8 mouse cellular contexts compared by ENCODE assay signal in genomic region chr13:64153751-64154267, GRCm38 (mm10). TPM values are rescaled to one million over a fixed set of nuclear protein-coding genes. Genes with fewer than 3 reads are reported as not detected.
A peak's percentile ranks its signal among the peaks of the same experiment; 100 is the strongest.
DNase-seq lines count a peak whose midpoint lies in the region; ATAC-seq and TF ChIP-seq lines count a peak whose summit lies in the region.

No protein-coding gene starts in this region.

- H3K27me3 ChIP-seq in forebrain, embryonic 12.5 days: no peaks in the 10 kb centered on the region
- 0 out of 2 replicates have a peak, but pooled peaks cover 3% of the 10 kb centered on the region for H3K27me3 ChIP-seq in hindbrain, embryonic 13.5 days
- H3K27me3 ChIP-seq in liver, adult 2 months (ENCODE audit: control insufficient read depth, insufficient read depth, low read length): no peaks in the 10 kb centered on the region
- no peaks in the 10 kb centered on the region for H3K27me3 ChIP-seq in midbrain, postnatal 0 days (ENCODE audit: insufficient read depth, low read length)
- H3K27me3 ChIP-seq in testis, adult 2 months (ENCODE audit: control insufficient read depth, insufficient read depth, low read length): no peaks in the 10 kb centered on the region

- TF ChIP-seq CTCF in bone marrow macrophage, adult 2 months (IDR thresholded peaks at IDR 0.05; ENCODE audit: low read depth, low read length): no peak
- TF ChIP-seq CTCF in liver, adult 2 months (IDR thresholded peaks at IDR 0.05; ENCODE audit: low read depth, low read length): no peak
- no peak for TF ChIP-seq CTCF in midbrain, postnatal 0 days (IDR thresholded peaks at IDR 0.05)
- no peak for TF ChIP-seq CTCF in testis, adult 2 months (IDR thresholded peaks at IDR 0.05; ENCODE audit: control insufficient read depth, insufficient read depth, insufficient replicate concordance, low read depth, low read length)

- 0 out of 2 replicates have a peak, but pooled peaks cover 2% of the 10 kb centered on the region for H3K79me2 ChIP-seq in liver, adult 2 months (ENCODE audit: control insufficient read depth, insufficient read depth, low read length)

- peaks cover 9 to 12% of the 10 kb centered on the region in 2 experiments; a peak in 2 of 4 replicates for H3K4me1 ChIP-seq in ES-E14 (ENCODE audit: control insufficient read depth in 2 of 2, insufficient read depth in 2 of 2, low read length in 2 of 2, poor library complexity in 1 of 2)
- H3K4me1 ChIP-seq in bone marrow macrophage, adult 2 months (ENCODE audit: control insufficient read depth, insufficient read depth, low read length): peaks cover 16% of the 10 kb centered on the region
- H3K4me1 ChIP-seq in forebrain, embryonic 12.5 days: peaks cover 23% of the 10 kb centered on the region
- peaks cover 10% of the 10 kb centered on the region for H3K4me1 ChIP-seq in hindbrain, embryonic 13.5 days (replicated peaks)
- no peaks in the 10 kb centered on the region for H3K4me1 ChIP-seq in liver, adult 2 months (ENCODE audit: control insufficient read depth, insufficient read depth, low read length)
- no peaks in the 10 kb centered on the region for H3K4me1 ChIP-seq in midbrain, postnatal 0 days (ENCODE audit: insufficient read depth, low read length)
- peaks cover 4% of the 10 kb centered on the region for H3K4me1 ChIP-seq in testis, adult 2 months (ENCODE audit: control insufficient read depth, insufficient read depth, low read length)

- H3K4me3 ChIP-seq in ES-E14 (ENCODE audit: insufficient read depth in 1 of 2, low read depth in 1 of 2, low read length in 2 of 2, poor library complexity in 1 of 2, severe bottlenecking in 1 of 2): peak overlapping the region; percentile 32 to 53
- H3K4me3 ChIP-seq in bone marrow macrophage, adult 2 months (ENCODE audit: insufficient read depth, low read length): peak overlapping the region; percentile 54
- H3K4me3 ChIP-seq in forebrain, embryonic 12.5 days (replicated peaks): peak overlapping the region; percentile 95
- peak overlapping the region; percentile 86 for H3K4me3 ChIP-seq in hindbrain, embryonic 13.5 days
- peak overlapping the region; percentile 84 for H3K4me3 ChIP-seq in liver, adult 2 months (ENCODE audit: insufficient read depth, low read depth, low read length)
- peak overlapping the region; percentile 74 for H3K4me3 ChIP-seq in midbrain, postnatal 0 days (ENCODE audit: low read depth, low read length)
- H3K4me3 ChIP-seq in testis, adult 2 months (ENCODE audit: control insufficient read depth, low read depth, low read length): peak overlapping the region; percentile 99

- peak overlapping the region; percentile 57 for H3K9ac ChIP-seq in ES-E14 (ENCODE audit: insufficient read depth, low read depth, low read length, poor library complexity, severe bottlenecking)
- peak overlapping the region; percentile 36 for H3K9ac ChIP-seq in forebrain, embryonic 12.5 days
- peak overlapping the region; percentile 19; the same call in 1 of the 2 replicates for H3K9ac ChIP-seq in hindbrain, embryonic 13.5 days
- peak overlapping the region; percentile 1; the same call in 1 of the 2 replicates for H3K9ac ChIP-seq in liver, adult 2 months (ENCODE audit: low read depth, low read length)
- no peak overlapping the region for H3K9ac ChIP-seq in midbrain, postnatal 0 days (replicated peaks; ENCODE audit: low read length, poor library complexity, severe bottlenecking)

- in situ Hi-C loops in ES-E14 (cut with MboI; ENCODE audit: low sequenced_read_pairs in 2 of 2, unreplicated experiment in 2 of 2): no loop called here

- H3K4me2 ChIP-seq in forebrain, embryonic 12.5 days: peak overlapping the region; percentile 89
- H3K4me2 ChIP-seq in hindbrain, embryonic 13.5 days: peak overlapping the region; percentile 89
- H3K4me2 ChIP-seq in midbrain, postnatal 0 days (ENCODE audit: low read depth, low read length, poor library complexity, severe bottlenecking): peak overlapping the region; percentile 96

- no peak for TF ChIP-seq POLR2A in bone marrow macrophage, adult 2 months (IDR thresholded peaks at IDR 0.05; ENCODE audit: borderline replicate concordance, low read depth, low read length)
- TF ChIP-seq POLR2A in liver, adult 2 months (IDR thresholded peaks at IDR 0.05; ENCODE audit: extremely low read depth, insufficient read depth, low read length): no peak
- no peak; the same call in 1 of the 2 replicates for TF ChIP-seq POLR2A in testis, adult 2 months (IDR thresholded peaks at IDR 0.05; ENCODE audit: control insufficient read depth, low read depth, low read length)

- WGBS in forebrain, embryonic 12.5 days: 1% methylated on average over 18 of the region's 18 CpGs
- WGBS in hindbrain, embryonic 13.5 days: 1% methylated on average over 18 of the region's 18 CpGs
- 7% methylated on average over 18 of the region's 18 CpGs for WGBS in liver, adult 2 months
- under 1% methylated on average over 17 of the region's 18 CpGs for WGBS in midbrain, postnatal 0 days

- no peaks in the 10 kb centered on the region for H3K9me3 ChIP-seq in ES-E14 (ENCODE audit: control insufficient read depth, insufficient read depth, low read depth, low read length)
- H3K9me3 ChIP-seq in forebrain, embryonic 12.5 days: no peaks in the 10 kb centered on the region
- H3K9me3 ChIP-seq in hindbrain, embryonic 13.5 days: no peaks in the 10 kb centered on the region
- no peaks in the 10 kb centered on the region for H3K9me3 ChIP-seq in midbrain, postnatal 0 days (ENCODE audit: low read length)

- DNase-seq in ES-E14 (ENCODE audit: low read depth, low spot score): peak; percentile 45
- peak; percentile 42 for DNase-seq in liver, adult 2 months (ENCODE audit: extremely low read depth, low read depth, low spot score)
- peak; percentile 14 for DNase-seq in midbrain, postnatal 0 days (ENCODE audit: low spot score)

- peak; percentile 32 for ATAC-seq in forebrain, embryonic 12.5 days (ENCODE audit: low FRiP score)
- ATAC-seq in hindbrain, embryonic 13.5 days (ENCODE audit: low FRiP score): peak; percentile 27
- ATAC-seq in midbrain, postnatal 0 days (ENCODE audit: low FRiP score): peak; percentile 13; the same call in 1 of the 2 replicates
- ATAC-seq in frontal cortex, adult (ENCODE audit: low TSS enrichment): no peak

- H3K36me3 ChIP-seq in ES-E14 (ENCODE audit: control insufficient read depth, insufficient read depth, low read length, poor library complexity, severe bottlenecking): peaks cover 3% of the 10 kb centered on the region; the same call in 1 of the 2 replicates
- no peaks in the 10 kb centered on the region for H3K36me3 ChIP-seq in forebrain, embryonic 12.5 days (replicated peaks)
- H3K36me3 ChIP-seq in hindbrain, embryonic 13.5 days: no peaks in the 10 kb centered on the region
- no peaks in the 10 kb centered on the region for H3K36me3 ChIP-seq in liver, adult 2 months (ENCODE audit: control insufficient read depth, insufficient read depth, low read length)
- H3K36me3 ChIP-seq in midbrain, postnatal 0 days (ENCODE audit: insufficient read depth, low read length): no peaks in the 10 kb centered on the region
- H3K36me3 ChIP-seq in testis, adult 2 months (ENCODE audit: control insufficient read depth, insufficient read depth, low read length): no peaks in the 10 kb centered on the region

- peak overlapping the region; percentile 89 for H3K27ac ChIP-seq in ES-E14 (ENCODE audit: insufficient read depth, low read depth, low read length, poor library complexity, severe bottlenecking)
- H3K27ac ChIP-seq in bone marrow macrophage, adult 2 months (ENCODE audit: insufficient read depth, low read depth, low read length): peak overlapping the region; percentile 77
- H3K27ac ChIP-seq in forebrain, embryonic 12.5 days: 0 out of 2 replicates have a peak overlapping the region, but pooled peaks have one; percentile 3
- no peak overlapping the region for H3K27ac ChIP-seq in hindbrain, embryonic 13.5 days
- H3K27ac ChIP-seq in liver, adult 2 months (replicated peaks; ENCODE audit: insufficient read depth, low read depth, low read length): no peak overlapping the region
- no peak overlapping the region for H3K27ac ChIP-seq in midbrain, postnatal 0 days (ENCODE audit: low read depth, low read length)
- peak overlapping the region; percentile 80 for H3K27ac ChIP-seq in testis, adult 2 months (ENCODE audit: control insufficient read depth, insufficient read depth, low read depth, low read length)

RNA-seq across cellular contexts. Expression of gene Zfp367, which starts 0.8 kb away (rescaled TPM):
- total RNA-seq in ES-E14 (2012; rRNA removed): 18.0 and 24.8 TPM in 2 replicates
- polyA plus RNA-seq in bone marrow macrophage, adult 2 months (2012; ENCODE audit: insufficient read depth, insufficient read length, missing spikeins): 16.9 and 22.9 TPM in 2 replicates
- 27.9 and 29.3 TPM in 2 replicates for polyA plus RNA-seq in forebrain, embryonic 12.5 days (2016; fragmentation: Nextera tagmentation; extraction: Ambion mirVana)
- 5.7 and 6.6 TPM in 2 replicates for polyA plus RNA-seq in hindbrain, embryonic 13.5 days (2015; fragmentation: Nextera tagmentation; extraction: Ambion mirVana)
- 21.8 and 22.8 TPM in 2 replicates for total RNA-seq in liver, adult 2 months (2014; rRNA removed)
- 4.0 and 5.3 TPM in 2 replicates for polyA plus RNA-seq in liver, adult 2 months (2012; rRNA removed)
- 7.1 and 8.6 TPM in 2 replicates for total RNA-seq in midbrain, postnatal 0 days (2014; rRNA removed)
- 3.3 and 3.4 TPM in 2 replicates for polyA plus RNA-seq in midbrain, postnatal 0 days (2015; fragmentation: Nextera tagmentation; extraction: Ambion mirVana)
- polyA plus RNA-seq in testis, adult 2 months (2012; rRNA removed): 27.3 and 29.3 TPM in 2 replicates

RNA-seq across cellular contexts. Expression of gene Habp4, which starts 7.8 kb away (rescaled TPM):
- total RNA-seq in ES-E14 (2012; rRNA removed): 4.3 and 5.3 TPM in 2 replicates
- 17.6 and 20.9 TPM in 2 replicates for polyA plus RNA-seq in bone marrow macrophage, adult 2 months (2012; ENCODE audit: insufficient read depth, insufficient read length, missing spikeins)
- polyA plus RNA-seq in forebrain, embryonic 12.5 days (2016; fragmentation: Nextera tagmentation; extraction: Ambion mirVana): 20.0 and 20.6 TPM in 2 replicates
- 28.9 and 29.9 TPM in 2 replicates for polyA plus RNA-seq in hindbrain, embryonic 13.5 days (2015; fragmentation: Nextera tagmentation; extraction: Ambion mirVana)
- 37.7 and 39.4 TPM in 2 replicates for total RNA-seq in liver, adult 2 months (2014; rRNA removed)
- polyA plus RNA-seq in liver, adult 2 months (2012; rRNA removed): 29.6 and 38.4 TPM in 2 replicates
- total RNA-seq in midbrain, postnatal 0 days (2014; rRNA removed): 55.6 and 68.0 TPM in 2 replicates
- polyA plus RNA-seq in midbrain, postnatal 0 days (2015; fragmentation: Nextera tagmentation; extraction: Ambion mirVana): 60.3 and 64.5 TPM in 2 replicates
- polyA plus RNA-seq in testis, adult 2 months (2012; rRNA removed): 186 and 204 TPM in 2 replicates

RNA-seq across cellular contexts. Expression of gene Slc35d2, which starts 24.6 kb away (rescaled TPM):
- 7.1 and 9.4 TPM in 2 replicates for total RNA-seq in ES-E14 (2012; rRNA removed)
- 11.5 and 14.6 TPM in 2 replicates for polyA plus RNA-seq in bone marrow macrophage, adult 2 months (2012; ENCODE audit: insufficient read depth, insufficient read length, missing spikeins)
- 1.3 and 1.9 TPM in 2 replicates for polyA plus RNA-seq in forebrain, embryonic 12.5 days (2016; fragmentation: Nextera tagmentation; extraction: Ambion mirVana)
- 2.5 and 3.1 TPM in 2 replicates for polyA plus RNA-seq in hindbrain, embryonic 13.5 days (2015; fragmentation: Nextera tagmentation; extraction: Ambion mirVana)
- 48.8 and 49.7 TPM in 2 replicates for total RNA-seq in liver, adult 2 months (2014; rRNA removed)
- polyA plus RNA-seq in liver, adult 2 months (2012; rRNA removed): 33.1 and 33.7 TPM in 2 replicates
- 0.99 and 2.6 TPM in 2 replicates for total RNA-seq in midbrain, postnatal 0 days (2014; rRNA removed)
- polyA plus RNA-seq in midbrain, postnatal 0 days (2015; fragmentation: Nextera tagmentation; extraction: Ambion mirVana): 1.0 and 1.1 TPM in 2 replicates
- polyA plus RNA-seq in testis, adult 2 months (2012; rRNA removed): 0.79 and 1.1 TPM in 2 replicates

Comparison
In these comparisons a context has a peak if more than half of its experiments do, and no peak if none do; other contexts are left out.
1. H3K27ac ChIP-seq: peak in ES-E14 (single experiment), bone marrow macrophage, adult 2 months (single experiment), forebrain, embryonic 12.5 days (single experiment) and testis, adult 2 months (single experiment); none in hindbrain, embryonic 13.5 days (single experiment), liver, adult 2 months (single experiment) and midbrain, postnatal 0 days (single experiment).
2. H3K4me3 ChIP-seq: peak in every context shown above with its lines; median percentile 99 in testis, adult 2 months; 95 in forebrain, embryonic 12.5 days; 86 in hindbrain, embryonic 13.5 days; 84 in liver, adult 2 months; 74 in midbrain, postnatal 0 days; 54 in bone marrow macrophage, adult 2 months; 42 in ES-E14.
3. Peak in every context shown above with its lines, with median percentiles within 50 percentile points of each other: DNase-seq and H3K4me2 ChIP-seq.